Mouse (Mus musculus): ENCODE data around the gene Ccdc83.

- no peak for TF ChIP-seq CHD2 (IDR thresholded peaks at IDR 0.05; ENCODE audit: low read depth, low read length)
- TF ChIP-seq ZNF384 (IDR thresholded peaks at IDR 0.05; ENCODE audit: low read depth, low read length) = no peak
- TF ChIP-seq MAFK (IDR thresholded peaks at IDR 0.05; ENCODE audit: insufficient read depth, low read depth, low read length) = no peak
- TF ChIP-seq ZC3H11A (IDR thresholded peaks at IDR 0.05; ENCODE audit: borderline replicate concordance, low read depth, low read length) = no peak
These were observed 12.6 kb downstream of the Ccdc83 start for GRCm38 (mm10) chr7:90252946-90253345.

Measured in ES-E14 (cell line).